Mouse (Mus musculus) heart, postnatal 0 days (tissue): ENCODE data around the gene Sash3. TPM values are rescaled to one million over a fixed set of nuclear protein-coding genes. Genes with fewer than 3 reads are reported as not detected.

ENCODE experiments used
- ATAC-seq: fragments of 200-750 bp; cut with Nextera tagmentation; 2 replicates; pipeline ENCODE4 v1.8.0; 2017; ENCODE audit warnings: low read depth, moderate number of reproducible peaks, moderate library complexity; ENCODE audit not compliant: insufficient read depth
- DNase-seq: peaks from one replicate; pipeline ENCODE4 v3.0.0-alpha.2; 2016; ENCODE audit warnings: low spot score
- H3K27ac ChIP-seq: fragments of 300-500 bp; sonication (generic); 2 replicates; pipeline ENCODE4 v1.5.1; 2014; ENCODE audit warnings: low read depth, mild to moderate bottlenecking
- H3K27me3 ChIP-seq: fragments of 300-500 bp; sonication (generic); 2 replicates; pipeline ENCODE4 v1.6.1; 2014; ENCODE audit warnings: low read length, mixed read lengths; ENCODE audit not compliant: control insufficient read depth, insufficient read depth
- H3K36me3 ChIP-seq: fragments of 300-500 bp; sonication (generic); replicated peaks from 2 replicates; pipeline ENCODE4 v1.6.1; 2014; ENCODE audit warnings: low read length, mixed read lengths; ENCODE audit not compliant: control insufficient read depth, insufficient read depth
- H3K4me1 ChIP-seq: fragments of 300-500 bp; sonication (generic); 2 replicates; pipeline ENCODE4 v1.6.1; 2014; ENCODE audit warnings: antibody characterized with exemption; ENCODE audit not compliant: control insufficient read depth, insufficient read depth
- H3K4me2 ChIP-seq: fragments of 300-500 bp; sonication (generic); 2 replicates; pipeline ENCODE4 v1.6.1; 2014; ENCODE audit warnings: low read depth, mild to moderate bottlenecking, low read length, moderate library complexity
- H3K4me3 ChIP-seq: fragments of 300-500 bp; sonication (generic); 2 replicates; pipeline ENCODE4 v1.5.1; 2014; ENCODE audit warnings: low read depth, low read length
- H3K9ac ChIP-seq: fragments of 300-500 bp; sonication (generic); replicated peaks from 2 replicates; pipeline ENCODE4 v1.6.1; 2014; ENCODE audit warnings: low read depth, low read length, mixed read lengths
- H3K9me3 ChIP-seq: fragments of 300-500 bp; sonication (generic); replicated peaks from 2 replicates; pipeline ENCODE4 v1.6.1; 2016; ENCODE audit warnings: low read length; ENCODE audit not compliant: control insufficient read depth
- CTCF ChIP-seq: IDR thresholded peaks from 2 replicates; pipeline ENCODE4 v1.5.1; 2016; ENCODE audit warnings: antibody characterized with exemption, control low read depth, low read depth
- EP300 ChIP-seq: IDR thresholded peaks from 2 replicates; pipeline ENCODE4 v1.6.1; 2016; ENCODE audit warnings: antibody characterized with exemption, low read depth
- WGBS: fragments of 180-500 bp; shearing (Covaris S2); extraction: QIAGEN DNeasy Blood & Tissue Kit; methylation state at CpG from one replicate; pipeline ENCODE4 v1.1.7; 2014; 5-methylcytosine and 5-hydroxymethylcytosine counted together
- polyA plus RNA-seq: library from polyadenylated mRNA; unstranded; fragments of >200 nt; fragmentation: Nextera tagmentation; extraction: Ambion mirVana; gene quantifications from 2 replicates; pipeline ENCODE4 v1.2.1, GENCODE M21; 2015
- total RNA-seq: library from RNA; depleted of rRNA; stranded (reverse); fragments of >200 nt; gene quantifications from 2 replicates; pipeline ENCODE4 v1.2.3, GENCODE M21; 2014; ENCODE audit warnings: low replicate concordance

Gene Sash3
- total and polyA plus RNA-seq, 2 experiments from 2014 or later: 0.52 to 0.61 TPM

DNA sequence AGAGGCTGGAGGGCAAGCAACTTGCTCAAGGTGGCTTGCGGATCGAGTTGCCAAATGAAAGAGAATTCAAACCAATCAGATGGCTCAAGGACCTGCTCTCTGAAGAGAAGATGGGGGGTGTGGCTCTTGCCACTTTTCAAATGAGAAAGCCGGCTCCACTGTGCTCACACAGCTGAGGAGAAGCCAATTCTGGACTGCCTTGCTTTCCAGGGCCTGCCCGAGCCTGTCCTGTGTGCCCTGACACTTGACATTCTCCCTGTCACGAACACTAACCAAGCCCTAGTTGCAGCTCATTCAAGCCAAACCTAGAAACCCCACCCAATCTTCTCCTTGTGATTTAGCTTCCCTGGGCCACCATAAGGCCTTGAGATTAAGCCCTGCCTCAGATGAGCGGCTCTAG lies 8.2 kb upstream of the Sash3 start:
- DNase-seq (no peak), ATAC-seq (no peak)
- H3K4me1 ChIP-seq: no peaks in the 10 kb centered on the region; the same call in 1 of the 2 replicates
- no peaks in the 10 kb centered on the region for H3K36me3 ChIP-seq
- H3K9me3 ChIP-seq: no peaks in the 10 kb centered on the region
- TF ChIP-seq EP300 (no peak), CTCF (no peak)
- no peak overlapping the region for H3K9ac ChIP-seq
- WGBS: 66% methylated on average over 6 of the region's 6 CpGs
- no peaks in the 10 kb centered on the region for H3K27me3 ChIP-seq
- H3K4me2 ChIP-seq: no peak overlapping the region
- no peak overlapping the region for H3K4me3 ChIP-seq
- H3K27ac ChIP-seq: no peak overlapping the region

DNA sequence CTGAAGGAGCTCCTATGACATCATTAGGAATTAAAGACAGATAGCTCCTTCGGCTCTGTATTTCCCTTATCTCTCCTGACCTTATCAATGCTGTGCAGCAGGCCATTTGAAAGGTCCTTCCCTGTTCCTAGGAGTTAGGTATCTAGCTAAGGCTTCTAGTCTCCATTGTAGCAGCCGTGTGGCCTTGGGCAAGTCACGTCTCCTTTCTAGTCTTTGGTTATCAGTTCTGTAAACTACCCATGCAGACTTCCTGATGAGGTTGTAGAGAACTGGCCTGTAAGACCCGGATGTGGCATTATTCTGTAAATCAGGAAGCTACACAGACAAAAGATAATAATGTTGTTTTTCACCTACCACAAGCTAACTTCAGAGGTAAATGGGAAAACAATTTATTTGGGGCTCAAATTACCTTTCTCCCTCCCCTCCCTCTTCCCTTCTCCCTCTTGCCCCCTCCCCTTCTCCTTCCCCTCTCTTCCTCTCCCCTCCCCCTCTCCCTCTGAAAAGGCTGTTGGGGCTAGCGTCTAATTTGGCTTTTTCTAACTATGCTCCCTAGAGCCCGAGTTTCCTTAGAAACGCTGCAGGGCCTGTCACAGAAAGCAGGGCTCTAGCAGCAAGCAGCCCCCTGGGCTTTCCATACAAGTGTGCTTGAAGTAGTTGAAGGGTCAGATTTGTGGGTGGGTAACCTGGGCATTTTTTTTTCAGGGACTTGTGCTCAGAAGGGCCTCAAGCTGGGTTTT lies 7.5 kb upstream of the Sash3 start:
- ATAC-seq: no peak
- Histone ChIP-seq H3K9me3 (no peaks in the 10 kb centered on the region), H3K27ac (no peak overlapping the region; the same call in 1 of the 2 replicates), H3K27me3 (no peaks in the 10 kb centered on the region), H3K9ac (no peak overlapping the region), H3K4me2 (no peak overlapping the region), H3K36me3 (no peaks in the 10 kb centered on the region), H3K4me1 (no peaks in the 10 kb centered on the region; the same call in 1 of the 2 replicates), H3K4me3 (no peak overlapping the region)
- TF ChIP-seq CTCF: no peak
- no peak for TF ChIP-seq EP300
- WGBS: 48% methylated on average over 7 of the region's 7 CpGs
- DNase-seq: no peak

DNA sequence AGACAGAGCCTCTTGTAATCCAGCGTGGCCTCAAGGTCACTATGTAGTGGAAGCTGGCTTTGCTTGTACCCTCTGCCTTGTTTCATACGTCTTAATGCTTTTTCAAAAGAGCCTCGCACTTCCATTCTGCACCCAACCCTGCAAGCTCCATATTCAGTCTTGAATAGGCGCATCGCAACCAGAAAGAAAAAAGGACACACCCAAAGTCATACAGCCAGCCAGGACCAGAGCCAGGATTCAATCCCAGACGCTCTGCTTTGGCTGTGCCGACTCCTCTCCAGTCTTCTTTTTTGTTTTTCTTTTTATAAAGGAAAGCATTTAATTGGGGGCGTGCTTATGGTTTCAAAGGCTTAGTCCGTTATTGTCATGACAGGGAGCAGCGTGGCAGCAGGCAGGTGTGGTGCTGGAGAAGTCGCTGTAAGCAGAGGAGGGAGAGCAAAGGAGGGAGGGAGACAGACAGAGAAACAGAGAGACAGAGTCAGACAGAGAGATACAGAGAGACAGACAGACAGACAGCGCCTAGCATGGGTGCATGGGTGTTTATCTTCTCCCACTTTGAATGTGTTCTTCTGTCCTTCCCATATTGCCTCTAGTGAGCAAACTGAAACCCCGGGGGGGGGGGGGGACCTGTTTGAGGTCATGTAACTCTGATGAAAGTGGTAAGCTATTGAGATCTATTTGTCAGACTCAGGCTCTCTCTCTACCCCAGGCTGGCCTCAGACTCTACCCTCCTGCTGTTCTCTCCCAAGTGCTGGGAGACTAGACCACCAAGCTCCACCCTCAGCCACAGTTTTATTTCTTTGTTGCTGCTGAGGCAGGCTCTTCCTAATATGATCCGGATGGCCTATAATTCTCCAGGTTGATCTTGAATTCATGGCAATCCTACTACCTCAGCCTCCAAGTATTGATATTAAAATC lies 6.6 kb upstream of the Sash3 start:
- Histone ChIP-seq H3K4me3 (no peak overlapping the region), H3K4me1 (no peaks in the 10 kb centered on the region; the same call in 1 of the 2 replicates), H3K9ac (no peak overlapping the region), H3K4me2 (no peak overlapping the region), H3K27ac (peak overlapping the region; percentile 7; the same call in 1 of the 2 replicates), H3K36me3 (no peaks in the 10 kb centered on the region), H3K9me3 (no peaks in the 10 kb centered on the region), H3K27me3 (no peaks in the 10 kb centered on the region)
- 59% methylated on average over 14 of the region's 14 CpGs for WGBS
- ATAC-seq: no peak
- no peak for TF ChIP-seq EP300
- TF ChIP-seq CTCF: no peak
- DNase-seq: no peak

DNA sequence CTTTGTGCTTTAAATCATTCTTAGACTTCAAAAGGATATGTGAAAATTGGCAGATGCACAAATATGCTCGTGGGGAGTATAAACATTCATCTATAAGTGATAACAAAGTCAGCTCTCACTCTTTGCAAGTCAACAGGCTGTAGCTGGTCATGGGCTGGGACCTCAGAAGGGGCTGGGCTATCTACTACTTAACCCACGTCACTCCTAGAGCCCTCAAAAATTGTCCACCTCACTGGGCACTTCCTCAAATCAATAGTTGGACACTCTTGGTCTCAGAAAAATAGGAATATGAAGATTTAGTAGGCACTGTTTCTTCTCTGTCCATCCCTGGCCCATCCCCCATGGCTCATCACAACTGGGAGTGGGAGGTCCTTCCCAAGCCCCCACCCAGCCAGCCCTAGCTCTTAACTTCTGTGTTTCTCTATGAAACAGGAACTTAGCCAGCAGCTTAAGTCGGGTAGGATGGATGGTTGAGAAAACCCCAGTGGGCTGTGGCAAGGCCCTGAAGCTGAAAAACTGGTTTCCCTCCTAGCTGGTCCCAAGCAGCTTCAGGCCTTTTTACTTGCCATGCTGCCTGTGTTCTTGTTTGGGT lies 5.9 kb upstream of the Sash3 start:
- TF ChIP-seq EP300 (no peak), CTCF (no peak)
- H3K27ac ChIP-seq: no peak overlapping the region; the same call in 1 of the 2 replicates
- H3K36me3 ChIP-seq: no peaks in the 10 kb centered on the region
- ATAC-seq: no peak
- H3K4me2 ChIP-seq: no peak overlapping the region
- no peaks in the 10 kb centered on the region; the same call in 1 of the 2 replicates for H3K4me1 ChIP-seq
- no peak overlapping the region for H3K4me3 ChIP-seq
- no peak for DNase-seq
- WGBS: 41% methylated on average over 3 of the region's 3 CpGs
- no peak overlapping the region for H3K9ac ChIP-seq
- no peaks in the 10 kb centered on the region for H3K27me3 ChIP-seq
- H3K9me3 ChIP-seq: no peaks in the 10 kb centered on the region

DNA sequence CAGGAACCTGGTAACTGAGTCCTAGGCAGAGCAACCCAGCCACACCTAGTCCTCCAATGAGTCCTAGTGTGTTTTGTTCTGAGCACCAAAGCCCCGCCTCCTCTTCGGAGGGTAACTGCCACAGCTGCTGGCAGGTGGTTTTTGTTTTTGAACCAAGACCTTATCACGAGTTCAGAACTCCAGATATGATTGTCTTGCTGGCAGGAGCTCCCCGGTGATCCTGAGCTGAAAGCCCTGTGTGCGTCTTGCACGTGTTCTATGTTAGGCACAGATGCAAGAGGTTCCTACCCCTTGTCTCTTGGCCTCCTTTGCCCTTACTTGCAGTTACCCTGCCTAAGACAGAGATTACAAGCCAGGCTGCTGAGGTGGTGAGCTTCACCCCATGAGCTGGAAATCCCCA lies 4.8 kb upstream of the Sash3 start:
- Histone ChIP-seq H3K4me1 (no peaks in the 10 kb centered on the region; the same call in 1 of the 2 replicates), H3K27ac (no peak overlapping the region; the same call in 1 of the 2 replicates), H3K4me2 (no peak overlapping the region), H3K27me3 (no peaks in the 10 kb centered on the region), H3K4me3 (no peak overlapping the region), H3K9ac (no peak overlapping the region), H3K36me3 (no peaks in the 10 kb centered on the region), H3K9me3 (no peaks in the 10 kb centered on the region)
- ATAC-seq (no peak), DNase-seq (no peak)
- WGBS: 50% methylated on average over 6 of the region's 6 CpGs
- TF ChIP-seq CTCF: no peak
- no peak for TF ChIP-seq EP300
